ENCODE assay signal across 9 mouse cellular contexts in the genomic region with DNA sequence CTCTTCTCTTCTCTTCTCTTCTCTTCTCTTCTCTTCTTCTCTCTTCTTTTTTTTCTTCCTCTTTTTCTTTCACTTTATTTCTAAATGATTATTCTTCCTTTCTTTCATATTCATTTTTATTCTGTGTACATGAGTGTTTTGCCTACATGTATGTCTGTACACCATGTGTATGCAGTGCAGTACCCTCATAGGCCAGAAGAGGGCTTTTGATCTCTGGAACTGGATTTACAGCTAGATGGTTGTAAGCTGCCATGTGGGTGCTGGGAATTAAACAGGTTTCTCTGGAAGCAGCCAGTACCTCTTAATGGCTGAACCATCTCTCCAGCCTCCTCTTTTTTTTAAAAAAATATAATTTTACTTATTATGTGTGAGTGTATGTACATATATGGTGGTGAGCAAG. TPM values are rescaled to one million over a fixed set of nuclear protein-coding genes. Genes with fewer than 3 reads are reported as not detected.
A peak's percentile ranks its signal among the peaks of the same experiment; 100 is the strongest.
DNase-seq lines count a peak whose midpoint lies in the region; ATAC-seq and TF ChIP-seq lines count a peak whose summit lies in the region.
"Had no signal": no experiment of that assay in that cellular context is flagged by ENCODE, and none has a peak within 500 bp of the region (broad histone marks: within the 10 kb centered on the region; RNA-seq: fewer than 3 reads in every experiment).

No protein-coding gene starts in this region.

- H3K27ac ChIP-seq in intestine, postnatal 0 days (ENCODE audit: low read depth, low read length), result no peak overlapping the region
- H3K27ac ChIP-seq in intestine, embryonic 15.5 days, result no peak overlapping the region
- H3K27ac ChIP-seq in CH12.LX (ENCODE audit: insufficient read depth, low read depth), result no peak overlapping the region
- H3K27ac ChIP-seq in liver, embryonic 11.5 days (ENCODE audit: low read depth, low read length), result no peak overlapping the region
- H3K27ac ChIP-seq: embryonic facial prominence, embryonic 12.5 days had no signal

- no peak for ATAC-seq in intestine, postnatal 0 days
- ATAC-seq in intestine, embryonic 15.5 days, result no peak
- no peak for ATAC-seq in liver, embryonic 11.5 days (replicated peaks; ENCODE audit: low FRiP score)

- H3K36me3 ChIP-seq in intestine, postnatal 0 days (ENCODE audit: control insufficient read depth, insufficient read depth), result no peaks in the 10 kb centered on the region
- no peaks in the 10 kb centered on the region for H3K36me3 ChIP-seq in intestine, embryonic 15.5 days
- peaks cover 0 to 9% of the 10 kb centered on the region in 2 experiments for H3K36me3 ChIP-seq in CH12.LX (replicated peaks in 1 of 2; ENCODE audit: control insufficient read depth in 1 of 2, insufficient read depth in 1 of 2, low read length in 1 of 2)
- no peaks in the 10 kb centered on the region for H3K36me3 ChIP-seq in liver, embryonic 11.5 days (ENCODE audit: control insufficient read depth, insufficient read depth, low read length)
- H3K36me3 ChIP-seq: embryonic facial prominence, embryonic 12.5 days had no signal

- dilution Hi-C loops in CH12.LX (cut with MboI; ENCODE audit: extremely low pct_ligation_motif_present, extremely low pct_unique_long_range_greater_than_20kb, low sequenced_read_pairs), result no loop called here

- TF ChIP-seq POLR2A in CH12.LX (IDR thresholded peaks at IDR 0.05; ENCODE audit: low read depth, low read length), result no peak

- DNase-seq in CH12.LX (ENCODE audit: extremely low read depth), result peak; percentile 65
- peak; percentile 89 for DNase-seq in ZHBTc4 (ENCODE audit: low read depth, low spot score)
- peak; percentile 26 for DNase-seq in liver, embryonic 11.5 days (ENCODE audit: low spot score)
- peak; percentile 70 for DNase-seq in thymus, postnatal 0 days (ENCODE audit: low spot score)
- no peak for DNase-seq in gastrocnemius, adult 18-20 months (ENCODE audit: low spot score)
- no peak for DNase-seq in gastrocnemius, postnatal 4 days (ENCODE audit: low spot score in 2 of 2)

- H3K4me2 ChIP-seq in intestine, postnatal 0 days (replicated peaks; ENCODE audit: low read depth), result no peak overlapping the region
- H3K4me2 ChIP-seq in intestine, embryonic 15.5 days (replicated peaks), result no peak overlapping the region
- H3K4me2 ChIP-seq in CH12.LX (ENCODE audit: insufficient read depth, low read depth, poor library complexity, severe bottlenecking), result no peak overlapping the region
- no peak overlapping the region for H3K4me2 ChIP-seq in liver, embryonic 11.5 days
- H3K4me2 ChIP-seq: embryonic facial prominence, embryonic 12.5 days had no signal

- no peak overlapping the region for H3K4me3 ChIP-seq in intestine, postnatal 0 days (ENCODE audit: low read depth, low read length)
- H3K4me3 ChIP-seq in intestine, embryonic 15.5 days (replicated peaks), result no peak overlapping the region
- H3K4me3 ChIP-seq in CH12.LX (replicated peaks in 1 of 3; ENCODE audit: low read depth in 2 of 3, low read length in 2 of 3, poor library complexity in 1 of 3), result no peak overlapping the region
- H3K4me3 ChIP-seq in liver, embryonic 11.5 days (ENCODE audit: low read depth, low read length), result no peak overlapping the region
- H3K4me3 ChIP-seq: embryonic facial prominence, embryonic 12.5 days had no signal

- TF ChIP-seq EP300 in CH12.LX (IDR thresholded peaks at IDR 0.05; ENCODE audit: low read length), result no peak

- no peak overlapping the region for H3K9ac ChIP-seq in intestine, postnatal 0 days (ENCODE audit: low read depth, low read length)
- no peak overlapping the region for H3K9ac ChIP-seq in intestine, embryonic 15.5 days
- H3K9ac ChIP-seq in CH12.LX (ENCODE audit: insufficient read depth, low read depth), result no peak overlapping the region
- H3K9ac ChIP-seq in liver, embryonic 11.5 days (ENCODE audit: low read depth, low read length), result no peak overlapping the region
- H3K9ac ChIP-seq: embryonic facial prominence, embryonic 12.5 days had no signal

- TF ChIP-seq CTCF in intestine, postnatal 0 days (IDR thresholded peaks at IDR 0.05; ENCODE audit: low read depth), result peak; percentile 58
- TF ChIP-seq CTCF in CH12.LX (conservative IDR thresholded peaks at IDR 0.05 in 1 of 2, IDR thresholded peaks at IDR 0.05 in 1 of 2; ENCODE audit: low read depth in 2 of 2, low read length in 2 of 2), result peak; percentile 37 to 53; a peak in 3 of 4 replicates

- no peaks in the 10 kb centered on the region for H3K79me2 ChIP-seq in CH12.LX (replicated peaks; ENCODE audit: control insufficient read depth, extremely low read depth, insufficient read depth, poor library complexity, severe bottlenecking)

- no peaks in the 10 kb centered on the region for H3K27me3 ChIP-seq in intestine, postnatal 0 days (replicated peaks; ENCODE audit: control insufficient read depth, insufficient read depth, low read length)
- H3K27me3 ChIP-seq in intestine, embryonic 15.5 days (replicated peaks), result no peaks in the 10 kb centered on the region
- no peaks in the 10 kb centered on the region for H3K27me3 ChIP-seq in CH12.LX (replicated peaks)
- no peaks in the 10 kb centered on the region for H3K27me3 ChIP-seq in liver, embryonic 11.5 days (replicated peaks; ENCODE audit: control insufficient read depth, insufficient read depth, low read length)
- H3K27me3 ChIP-seq: embryonic facial prominence, embryonic 12.5 days had no signal

- TF ChIP-seq RAD21 in CH12.LX (IDR thresholded peaks at IDR 0.05; ENCODE audit: low read depth, low read length), result no peak

- 0 out of 2 replicates have a peak, but pooled peaks cover 2% of the 10 kb centered on the region for H3K4me1 ChIP-seq in intestine, postnatal 0 days (replicated peaks; ENCODE audit: control insufficient read depth, insufficient read depth, low read length)
- H3K4me1 ChIP-seq in intestine, embryonic 15.5 days (replicated peaks), result peaks cover 5% of the 10 kb centered on the region; the same call in 1 of the 2 replicates
- peaks cover 0 to 17% of the 10 kb centered on the region in 2 experiments; a peak in 2 of 4 replicates for H3K4me1 ChIP-seq in CH12.LX (ENCODE audit: control insufficient read depth in 1 of 2, insufficient read depth in 2 of 2)
- H3K4me1 ChIP-seq in liver, embryonic 11.5 days (replicated peaks; ENCODE audit: control insufficient read depth, insufficient read depth, low read length), result peaks cover 12% of the 10 kb centered on the region
- H3K4me1 ChIP-seq: embryonic facial prominence, embryonic 12.5 days had no signal

- no peaks in the 10 kb centered on the region for H3K9me3 ChIP-seq in intestine, postnatal 0 days (ENCODE audit: control insufficient read depth)
- no peaks in the 10 kb centered on the region for H3K9me3 ChIP-seq in intestine, embryonic 15.5 days
- H3K9me3 ChIP-seq in CH12.LX (replicated peaks; ENCODE audit: low read length), result no peaks in the 10 kb centered on the region
- H3K9me3 ChIP-seq in liver, embryonic 11.5 days (ENCODE audit: control insufficient read depth, low read length), result no peaks in the 10 kb centered on the region
- H3K9me3 ChIP-seq: embryonic facial prominence, embryonic 12.5 days had no signal

- in situ Hi-C loops in CH12.LX (cut with MboI; ENCODE audit: low pct_ligation_motif_present, low pct_unique_long_range_greater_than_20kb, low sequenced_read_pairs), result no loop called here

TF ChIP-seq in CH12.LX, 34 proteins besides CTCF, POLR2A, EP300 and RAD21:
- TF ChIP-seq USF1 (IDR thresholded peaks at IDR 0.05; ENCODE audit: low read depth, low read length), result no peak
- no peak for TF ChIP-seq MAFK (IDR thresholded peaks at IDR 0.05; ENCODE audit: insufficient replicate concordance, low read length)
- no peak for TF ChIP-seq E2F4 (IDR thresholded peaks at IDR 0.05; ENCODE audit: insufficient replicate concordance, low read depth, low read length)
- no peak for TF ChIP-seq UBTF (IDR thresholded peaks at IDR 0.05; ENCODE audit: low read depth, low read length)

RNA-seq across cellular contexts. Expression of a gene that starts 2.6 kb away (rescaled TPM):
- polyA plus RNA-seq in intestine, postnatal 0 days (2015; fragmentation: Nextera tagmentation; extraction: Ambion mirVana), result 0.69 and 1.2 TPM in 2 replicates
- polyA plus RNA-seq in intestine, embryonic 15.5 days (2015; fragmentation: Nextera tagmentation; extraction: Ambion mirVana), result 2.4 and 3.0 TPM in 2 replicates
- total RNA-seq in CH12.LX (2012; rRNA removed) (1.1 and 1.5 TPM in 2 replicates), CH12.LX (2014; rRNA removed) (0.93 and 1.4 TPM in 2 replicates)
- 2.2 and 2.3 TPM in 2 replicates for polyA plus RNA-seq in CH12.LX (2012; ENCODE audit: insufficient read length, low read depth)
- 3.9 and 4.2 TPM in 2 replicates for polyA plus RNA-seq in liver, embryonic 11.5 days (2014; fragmentation: Nextera tagmentation; extraction: Ambion mirVana)
- polyA plus RNA-seq in thymus, postnatal 0 days (2015; fragmentation: Nextera tagmentation; extraction: Ambion mirVana), result 5.7 and 6.2 TPM in 2 replicates
- total RNA-seq in gastrocnemius, adult 18-20 months (2021), result under 1 TPM; 0.52 to 0.94 TPM
- 1 to 10 TPM; 1.9 to 2.1 TPM for total RNA-seq in gastrocnemius, postnatal 4 days (2021)

RNA-seq across cellular contexts. Expression of a gene that starts 41.7 kb away (rescaled TPM):
- 32.1 and 32.4 TPM in 2 replicates for polyA plus RNA-seq in intestine, postnatal 0 days (2015; fragmentation: Nextera tagmentation; extraction: Ambion mirVana)
- 78.5 and 94.9 TPM in 2 replicates for polyA plus RNA-seq in intestine, embryonic 15.5 days (2015; fragmentation: Nextera tagmentation; extraction: Ambion mirVana)
- total RNA-seq in CH12.LX (2012; rRNA removed), result 61.7 and 67.5 TPM in 2 replicates
- total RNA-seq in CH12.LX (2014; rRNA removed), result 107 and 114 TPM in 2 replicates
- 143 and 157 TPM in 2 replicates for polyA plus RNA-seq in CH12.LX (2012; ENCODE audit: insufficient read length, low read depth)
- 120 and 125 TPM in 2 replicates for polyA plus RNA-seq in liver, embryonic 11.5 days (2014; fragmentation: Nextera tagmentation; extraction: Ambion mirVana)
- polyA plus RNA-seq in thymus, postnatal 0 days (2015; fragmentation: Nextera tagmentation; extraction: Ambion mirVana), result 146 and 147 TPM in 2 replicates
- total RNA-seq in gastrocnemius, adult 18-20 months (2021), result 10 to 100 TPM; 15.8 to 17.2 TPM
- total RNA-seq in gastrocnemius, postnatal 4 days (2021), result 10 to 100 TPM; 53.5 to 55.0 TPM

Comparison
In these comparisons a context has a peak if more than half of its experiments do, and no peak if none do; other contexts are left out.
1. DNase-seq: peak in CH12.LX (single experiment), ZHBTc4 (single experiment), liver, embryonic 11.5 days (single experiment) and thymus, postnatal 0 days (single experiment); none in gastrocnemius, adult 18-20 months (single experiment) and gastrocnemius, postnatal 4 days (0 of 2).